Mouse (Mus musculus): ENCODE measurements around the gene Sdhaf1.

DNA sequence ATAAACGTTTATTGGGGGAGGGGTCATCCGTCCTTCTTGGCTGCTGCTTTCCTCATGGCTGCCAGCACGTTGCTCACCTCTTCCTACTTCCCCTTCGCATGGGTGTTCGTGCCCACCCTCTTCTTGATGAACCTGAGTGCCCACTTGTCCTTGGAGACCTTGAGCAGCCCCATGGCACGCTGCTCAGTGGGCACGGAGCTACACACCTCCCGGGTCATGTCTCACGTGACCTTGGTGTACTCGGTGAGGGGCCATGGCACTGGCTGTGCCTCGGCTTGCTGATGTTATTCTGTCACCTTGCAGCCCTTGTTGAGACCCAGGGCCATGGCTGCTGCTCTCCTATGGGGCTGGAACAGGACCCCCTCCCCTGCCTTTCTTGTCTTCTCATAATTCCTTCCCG lies 13.6 kb downstream of the Sdhaf1 start:
- no peak for TF ChIP-seq GATA1 (IDR thresholded peaks at IDR 0.05; ENCODE audit: borderline replicate concordance, low read length)
- TF ChIP-seq FLI1 (IDR thresholded peaks at IDR 0.05; ENCODE audit: low read length), result no peak

Measured in megakaryocyte, embryonic 14.5 days (primary cell).